Mouse (Mus musculus): ENCODE data around the gene Dnajc1.

DNA sequence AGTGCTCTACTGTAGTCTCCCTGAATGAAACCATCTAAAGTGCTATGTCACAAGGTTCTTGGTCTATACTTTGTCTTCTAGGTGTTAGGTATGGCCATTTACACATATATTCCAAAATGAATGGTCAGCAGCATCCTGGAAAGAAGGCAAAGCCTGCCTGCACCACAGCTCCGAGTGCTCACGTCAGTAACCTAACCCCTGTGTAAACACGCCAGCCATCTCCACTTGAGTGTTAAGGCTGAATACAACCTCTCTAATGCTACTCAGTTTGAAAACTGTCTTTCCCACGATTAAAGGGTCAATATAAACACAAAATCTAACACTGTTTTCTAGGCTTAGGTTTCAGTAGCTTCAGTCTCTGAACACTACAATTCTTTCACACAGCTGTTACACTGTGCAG is 161.5 kb downstream of the Dnajc1 start:
- TF ChIP-seq CTCF (conservative IDR thresholded peaks at IDR 0.05; ENCODE audit: low read length) (no peak), NANOG (IDR thresholded peaks at IDR 0.05; ENCODE audit: borderline replicate concordance, low read length) (no peak), POU5F1 (IDR thresholded peaks at IDR 0.05; ENCODE audit: borderline replicate concordance, low read length) (no peak)

All from E14TG2a.4 (cell line).